Mouse (Mus musculus): ENCODE data around the gene Uroc1. TPM values are rescaled to one million over a fixed set of nuclear protein-coding genes. Genes with fewer than 3 reads are reported as not detected.

Uroc1 gene
- polyA plus RNA-seq, 1 experiment from 2014 or later: 0.11 TPM

GRCm38 (mm10) chr6:90395751-90396150, 62.7 kb downstream of the Uroc1 start:
- Histone ChIP-seq H3K9ac (ENCODE audit: low read depth, low read length) (no peak overlapping the region), H3K36me3 (ENCODE audit: control insufficient read depth, insufficient read depth, low read length) (peaks cover 17% of the 10 kb centered on the region; the same call in 1 of the 2 replicates), H3K4me3 (ENCODE audit: low read depth, low read length) (no peak overlapping the region), H3K4me2 (ENCODE audit: low read depth, low read length) (no peak overlapping the region), H3K27me3 (replicated peaks; ENCODE audit: control insufficient read depth, insufficient read depth, low read length) (no peaks in the 10 kb centered on the region), H3K9me3 (ENCODE audit: control insufficient read depth, low read length) (no peaks in the 10 kb centered on the region), H3K4me1 (ENCODE audit: control insufficient read depth, insufficient read depth, low read length) (no peaks in the 10 kb centered on the region), H3K27ac (replicated peaks; ENCODE audit: low read depth, low read length) (no peak overlapping the region)
- DNase-seq (ENCODE audit: low spot score): no peak
- no peak for ATAC-seq (ENCODE audit: low read depth)
- WGBS: 94% methylated on average over 2 of the region's 2 CpGs

GRCm38 (mm10) chr6:90397291-90397690, 64.2 kb downstream of the Uroc1 start:
- H3K9ac ChIP-seq (ENCODE audit: low read depth, low read length): no peak overlapping the region
- 90% methylated on average over 3 of the region's 3 CpGs for WGBS

GRCm38 (mm10) chr6:90408632-90409031, 75.5 kb downstream of the Uroc1 start:
- H3K36me3 ChIP-seq (ENCODE audit: control insufficient read depth, insufficient read depth, low read length): 0 out of 2 replicates have a peak, but pooled peaks cover 5% of the 10 kb centered on the region
- no peaks in the 10 kb centered on the region for H3K9me3 ChIP-seq (ENCODE audit: control insufficient read depth, low read length)
- H3K27ac ChIP-seq (replicated peaks; ENCODE audit: low read depth, low read length): no peak overlapping the region
- H3K9ac ChIP-seq (ENCODE audit: low read depth, low read length): no peak overlapping the region
- DNase-seq (ENCODE audit: low spot score): no peak
- no peak overlapping the region for H3K4me2 ChIP-seq (ENCODE audit: low read depth, low read length)
- H3K27me3 ChIP-seq (replicated peaks; ENCODE audit: control insufficient read depth, insufficient read depth, low read length): no peaks in the 10 kb centered on the region
- no peaks in the 10 kb centered on the region for H3K4me1 ChIP-seq (ENCODE audit: control insufficient read depth, insufficient read depth, low read length)
- ATAC-seq (ENCODE audit: low read depth): no peak
- no peak overlapping the region for H3K4me3 ChIP-seq (ENCODE audit: low read depth, low read length)

More at GRCm38 (mm10) chr6:90397291-90397690, 64.2 kb downstream of the Uroc1 start:
- H3K36me3 ChIP-seq (ENCODE audit: control insufficient read depth, insufficient read depth, low read length): peaks cover 23% of the 10 kb centered on the region; the same call in 1 of the 2 replicates
- H3K27ac ChIP-seq (replicated peaks; ENCODE audit: low read depth, low read length): no peak overlapping the region
- H3K4me1 ChIP-seq (ENCODE audit: control insufficient read depth, insufficient read depth, low read length): no peaks in the 10 kb centered on the region
- no peak overlapping the region for H3K4me3 ChIP-seq (ENCODE audit: low read depth, low read length)
- no peaks in the 10 kb centered on the region for H3K9me3 ChIP-seq (ENCODE audit: control insufficient read depth, low read length)
- no peak overlapping the region for H3K4me2 ChIP-seq (ENCODE audit: low read depth, low read length)
- H3K27me3 ChIP-seq (replicated peaks; ENCODE audit: control insufficient read depth, insufficient read depth, low read length): no peaks in the 10 kb centered on the region
- ATAC-seq (ENCODE audit: low read depth): no peak
- no peak for DNase-seq (ENCODE audit: low spot score)

- no peak overlapping the region for H3K4me2 ChIP-seq (ENCODE audit: low read depth, low read length)
Measured at GRCm38 (mm10) chr6:90410972-90411371, 77.9 kb downstream of the Uroc1 start.

GRCm38 (mm10) chr6:90411926-90412325, 78.8 kb downstream of the Uroc1 start:
- Histone ChIP-seq H3K9ac (ENCODE audit: low read depth, low read length) (no peak overlapping the region), H3K9me3 (ENCODE audit: control insufficient read depth, low read length) (no peaks in the 10 kb centered on the region), H3K4me2 (ENCODE audit: low read depth, low read length) (no peak overlapping the region), H3K36me3 (ENCODE audit: control insufficient read depth, insufficient read depth, low read length) (no peaks in the 10 kb centered on the region), H3K4me3 (ENCODE audit: low read depth, low read length) (no peak overlapping the region), H3K27ac (replicated peaks; ENCODE audit: low read depth, low read length) (no peak overlapping the region), H3K27me3 (replicated peaks; ENCODE audit: control insufficient read depth, insufficient read depth, low read length) (no peaks in the 10 kb centered on the region), H3K4me1 (ENCODE audit: control insufficient read depth, insufficient read depth, low read length) (no peaks in the 10 kb centered on the region)
- ATAC-seq (ENCODE audit: low read depth): no peak
- DNase-seq (ENCODE audit: low spot score): no peak
- WGBS: 82% methylated on average over 7 of the region's 7 CpGs

More at GRCm38 (mm10) chr6:90410972-90411371, 77.9 kb downstream of the Uroc1 start:
- no peak overlapping the region for H3K27ac ChIP-seq (replicated peaks; ENCODE audit: low read depth, low read length)
- ATAC-seq (ENCODE audit: low read depth): no peak
- H3K36me3 ChIP-seq (ENCODE audit: control insufficient read depth, insufficient read depth, low read length): no peaks in the 10 kb centered on the region
- H3K27me3 ChIP-seq (replicated peaks; ENCODE audit: control insufficient read depth, insufficient read depth, low read length): no peaks in the 10 kb centered on the region
- H3K9me3 ChIP-seq (ENCODE audit: control insufficient read depth, low read length): no peaks in the 10 kb centered on the region
- DNase-seq (ENCODE audit: low spot score): no peak
- H3K4me3 ChIP-seq (ENCODE audit: low read depth, low read length): no peak overlapping the region
- no peak overlapping the region for H3K9ac ChIP-seq (ENCODE audit: low read depth, low read length)
- H3K4me1 ChIP-seq (ENCODE audit: control insufficient read depth, insufficient read depth, low read length): no peaks in the 10 kb centered on the region
- 79% methylated on average over 1 of the region's 1 CpGs for WGBS

Other genes starting within 250 kb of the Uroc1 start
- not detected in 2 replicates for gene Vmn1r50, start 231.9 kb upstream of the Uroc1 start, polyA plus RNA-seq (2014; fragmentation: Nextera tagmentation; extraction: Ambion mirVana)
- 0.15 TPM in 1 of 2 replicates, not detected in the other for gene Vmn1r51, start 210.7 kb upstream of the Uroc1 start, polyA plus RNA-seq (2014; fragmentation: Nextera tagmentation; extraction: Ambion mirVana)
- gene Vmn1r52, start 158.5 kb upstream of the Uroc1 start, polyA plus RNA-seq (2014; fragmentation: Nextera tagmentation; extraction: Ambion mirVana): not detected in 2 replicates
- gene V1ra8, start 130.5 kb upstream of the Uroc1 start, polyA plus RNA-seq (2014; fragmentation: Nextera tagmentation; extraction: Ambion mirVana): not detected in 2 replicates
- not detected in 2 replicates for gene Vmn1r53, start 108.8 kb upstream of the Uroc1 start, polyA plus RNA-seq (2014; fragmentation: Nextera tagmentation; extraction: Ambion mirVana)
- gene Vmn1r54, start 87.0 kb upstream of the Uroc1 start, polyA plus RNA-seq (2014; fragmentation: Nextera tagmentation; extraction: Ambion mirVana): not detected in 2 replicates
- gene BC048671, start 32.1 kb upstream of the Uroc1 start, polyA plus RNA-seq (2014; fragmentation: Nextera tagmentation; extraction: Ambion mirVana): not detected in 2 replicates
- 3.1 and 6.4 TPM in 2 replicates for gene Chst13, start 8.1 kb upstream of the Uroc1 start, polyA plus RNA-seq (2014; fragmentation: Nextera tagmentation; extraction: Ambion mirVana)
- 11.9 and 12.9 TPM in 2 replicates for gene Zxdc, start 36.2 kb downstream of the Uroc1 start, polyA plus RNA-seq (2014; fragmentation: Nextera tagmentation; extraction: Ambion mirVana)
- gene Cfap100, start 95.5 kb downstream of the Uroc1 start, polyA plus RNA-seq (2014; fragmentation: Nextera tagmentation; extraction: Ambion mirVana): 0.62 and 0.65 TPM in 2 replicates
- gene Klf15, start 129.3 kb downstream of the Uroc1 start, polyA plus RNA-seq (2014; fragmentation: Nextera tagmentation; extraction: Ambion mirVana): 7.0 and 8.4 TPM in 2 replicates
- 1.8 and 2.2 TPM in 2 replicates for gene Aldh1l1, start 153.1 kb downstream of the Uroc1 start, polyA plus RNA-seq (2014; fragmentation: Nextera tagmentation; extraction: Ambion mirVana)